Mouse (Mus musculus) liver, embryonic 16.5 days (tissue): ENCODE data around the gene Mthfd2. TPM values are rescaled to one million over a fixed set of nuclear protein-coding genes. Genes with fewer than 3 reads are reported as not detected.

Experiments
- ATAC-seq: fragments of 200-750 bp; cut with Nextera tagmentation; 2 replicates; pipeline ENCODE4 v1.8.0; 2017; ENCODE audit warnings: low read depth, mild to moderate bottlenecking, moderate number of reproducible peaks, moderate library complexity
- H3K27ac ChIP-seq: fragments of 300-500 bp; sonication (generic); 2 replicates; pipeline ENCODE4 v1.5.1; 2014; ENCODE audit warnings: mild to moderate bottlenecking, low read length
- H3K27me3 ChIP-seq: fragments of 300-500 bp; sonication (generic); 2 replicates; pipeline ENCODE4 v1.6.1; 2014; ENCODE audit warnings: low read depth, low read length, mixed read lengths; ENCODE audit not compliant: control insufficient read depth, insufficient read depth
- H3K36me3 ChIP-seq: fragments of 300-500 bp; sonication (generic); 2 replicates; pipeline ENCODE4 v1.6.1; 2014; ENCODE audit warnings: mild to moderate bottlenecking; ENCODE audit not compliant: control insufficient read depth, insufficient read depth
- H3K4me1 ChIP-seq: fragments of 300-500 bp; sonication (generic); 2 replicates; pipeline ENCODE4 v1.6.1; 2014; ENCODE audit warnings: low read depth, low read length, mixed read lengths; ENCODE audit not compliant: control insufficient read depth
- H3K4me2 ChIP-seq: fragments of 300-500 bp; sonication (generic); 2 replicates; pipeline ENCODE4 v1.6.1; 2014; ENCODE audit warnings: low read depth, low read length, mixed read lengths
- H3K4me3 ChIP-seq: fragments of 300-500 bp; sonication (generic); 2 replicates; pipeline ENCODE4 v1.5.1; 2014; ENCODE audit warnings: low read depth, mild to moderate bottlenecking, low read length
- H3K9ac ChIP-seq: fragments of 300-500 bp; sonication (generic); 2 replicates; pipeline ENCODE4 v1.6.1; 2014; ENCODE audit warnings: low read depth, low read length
- H3K9me3 ChIP-seq: fragments of 300-500 bp; sonication (generic); replicated peaks from 2 replicates; pipeline ENCODE4 v1.6.1; 2016; ENCODE audit warnings: low read length; ENCODE audit not compliant: control insufficient read depth
- WGBS: fragments of 180-500 bp; shearing (Covaris S2); extraction: QIAGEN DNeasy Blood & Tissue Kit; methylation state at CpG from one replicate; pipeline ENCODE4 v1.1.7; 2014; ENCODE audit not compliant: insufficient replicate concordance; 5-methylcytosine and 5-hydroxymethylcytosine counted together
- polyA plus RNA-seq: library from polyadenylated mRNA; unstranded; fragments of >200 nt; fragmentation: Nextera tagmentation; extraction: Ambion mirVana; gene quantifications from 2 replicates; pipeline ENCODE4 v1.2.1, GENCODE M21; 2015

The Mthfd2 gene
- 59.6 and 64.3 TPM in 2 replicates for polyA plus RNA-seq

DNA sequence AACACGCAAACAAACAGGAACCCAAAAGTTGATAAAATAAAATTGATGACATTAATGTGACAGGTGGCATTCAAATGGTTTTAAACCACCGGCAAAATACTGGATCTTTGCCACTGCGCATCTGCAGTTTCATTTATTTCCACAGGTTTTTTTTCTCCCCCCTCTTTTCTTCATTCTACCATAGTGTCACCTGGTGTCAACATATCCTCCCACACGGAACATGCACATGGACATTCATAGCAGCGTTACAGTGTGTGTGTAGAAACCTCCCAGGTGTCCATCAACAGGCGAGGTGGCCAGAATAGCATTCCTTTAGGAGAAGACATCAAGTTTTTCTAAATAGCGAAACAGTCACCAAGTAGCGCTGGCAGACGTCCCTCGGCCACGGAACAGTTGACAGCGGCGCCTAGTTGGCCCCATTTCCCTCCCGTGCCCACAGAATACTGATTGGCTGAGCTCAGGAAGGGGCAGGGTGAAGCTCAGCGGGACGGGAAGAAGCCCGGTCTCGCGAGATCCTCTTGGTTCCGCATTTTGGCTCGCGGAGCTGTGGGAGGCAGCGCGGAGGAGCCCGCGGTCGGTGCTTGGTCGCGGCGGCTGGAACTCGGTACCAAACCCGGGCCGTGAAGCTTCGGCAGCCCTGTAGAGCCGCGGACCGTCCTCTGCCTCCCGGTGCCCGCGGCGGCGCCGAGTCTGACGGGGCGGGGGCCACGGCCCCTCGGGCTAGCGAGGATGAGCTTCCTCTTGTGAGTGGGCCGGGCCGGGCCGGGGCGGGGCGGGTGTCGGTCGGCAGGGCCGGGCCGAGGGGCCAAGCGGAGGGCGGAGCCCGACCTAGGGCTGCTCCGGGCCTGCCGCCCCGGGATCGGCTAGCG lies at the start of gene Mthfd2, which contains the start of gene Mob1a:
Gene Mthfd2 (minus strand): TSS at position 384 of the 869 bp plus-strand sequence.
Gene Mob1a (plus strand): TSS at position 492 of the 869 bp plus-strand sequence.
- H3K9me3 ChIP-seq, result no peaks in the 10 kb centered on the region
- WGBS, result under 1% methylated on average over 65 of the region's 65 CpGs

DNA sequence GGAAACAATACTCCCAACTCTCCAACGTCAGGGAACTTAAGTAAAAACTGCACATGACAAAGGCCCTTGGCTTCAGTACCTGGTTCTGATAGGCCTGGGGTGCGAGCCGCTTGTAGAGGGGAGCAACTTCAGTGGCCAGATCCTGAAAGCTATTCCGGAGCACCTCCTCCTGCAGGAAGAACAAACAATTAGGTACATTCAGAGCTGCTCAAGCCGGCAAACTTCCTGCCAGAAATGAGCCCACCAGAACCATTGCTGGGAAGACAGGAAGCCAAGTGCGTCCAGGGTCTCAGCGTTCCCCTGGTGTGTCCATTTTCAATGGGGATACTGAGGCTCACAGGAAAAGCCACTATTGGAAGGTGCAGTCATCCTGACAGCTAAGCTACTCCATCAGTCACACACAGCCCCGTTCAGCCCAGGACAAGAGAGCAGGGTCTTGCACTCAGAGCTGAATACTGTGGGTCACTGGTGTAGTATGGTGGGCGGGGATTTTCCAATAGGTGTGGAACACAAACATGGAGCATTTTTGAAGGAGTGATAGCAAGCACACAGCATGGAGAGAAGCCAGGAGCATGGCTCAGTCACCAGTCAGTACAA lies 48.1 kb upstream of the Mthfd2 start:
- no peak overlapping the region for H3K27ac ChIP-seq
- H3K27me3 ChIP-seq, result no peaks in the 10 kb centered on the region
- H3K4me3 ChIP-seq, result no peak overlapping the region
- H3K4me2 ChIP-seq, result no peak overlapping the region
- no peak overlapping the region for H3K9ac ChIP-seq
- no peak for ATAC-seq
- H3K36me3 ChIP-seq, result peaks cover 64% of the 10 kb centered on the region
- 76% methylated on average over 9 of the region's 9 CpGs for WGBS
- H3K9me3 ChIP-seq, result no peaks in the 10 kb centered on the region
- no peaks in the 10 kb centered on the region for H3K4me1 ChIP-seq

More for the DNA sequence above, at the start of gene Mthfd2, which contains the start of gene Mob1a:
- peaks cover 20% of the 10 kb centered on the region for H3K4me1 ChIP-seq
- peak; percentile 96 for ATAC-seq
- no peaks in the 10 kb centered on the region for H3K27me3 ChIP-seq
- peak within 1 kb of the TSS; percentile 74 for H3K4me3 ChIP-seq
- peak within 1 kb of the TSS; percentile 69 for H3K9ac ChIP-seq
- peaks cover 25% of the 10 kb centered on the region for H3K36me3 ChIP-seq
- peak within 1 kb of the TSS; percentile 96 for H3K27ac ChIP-seq
- H3K4me2 ChIP-seq, result peak within 1 kb of the TSS; percentile 96

DNA sequence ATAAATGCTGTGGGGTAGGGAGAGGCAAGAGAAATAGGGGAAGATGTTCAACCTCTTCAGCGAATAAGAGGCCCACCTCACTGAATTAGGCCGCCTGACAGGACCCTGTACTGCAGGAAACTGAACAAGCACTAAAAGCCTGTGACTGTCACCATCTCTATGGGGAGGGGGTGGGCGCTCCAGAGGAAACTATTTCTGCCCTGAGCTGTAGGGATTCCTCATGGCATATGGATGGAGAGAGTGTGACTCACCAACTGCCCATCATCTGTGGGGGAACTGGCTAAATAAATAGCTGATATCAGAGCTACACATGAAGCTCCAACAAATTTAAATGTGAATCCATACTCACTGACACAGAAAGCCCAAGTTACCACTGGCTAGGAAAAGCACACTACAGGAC lies 45.6 kb upstream of the Mthfd2 start:
- Histone ChIP-seq H3K27me3 (no peaks in the 10 kb centered on the region), H3K9me3 (no peaks in the 10 kb centered on the region), H3K9ac (no peak overlapping the region), H3K4me2 (no peak overlapping the region), H3K27ac (no peak overlapping the region), H3K36me3 (peaks cover 58% of the 10 kb centered on the region), H3K4me1 (no peaks in the 10 kb centered on the region), H3K4me3 (no peak overlapping the region)
- no peak for ATAC-seq
- WGBS, result 72% methylated on average over 3 of the region's 3 CpGs

DNA sequence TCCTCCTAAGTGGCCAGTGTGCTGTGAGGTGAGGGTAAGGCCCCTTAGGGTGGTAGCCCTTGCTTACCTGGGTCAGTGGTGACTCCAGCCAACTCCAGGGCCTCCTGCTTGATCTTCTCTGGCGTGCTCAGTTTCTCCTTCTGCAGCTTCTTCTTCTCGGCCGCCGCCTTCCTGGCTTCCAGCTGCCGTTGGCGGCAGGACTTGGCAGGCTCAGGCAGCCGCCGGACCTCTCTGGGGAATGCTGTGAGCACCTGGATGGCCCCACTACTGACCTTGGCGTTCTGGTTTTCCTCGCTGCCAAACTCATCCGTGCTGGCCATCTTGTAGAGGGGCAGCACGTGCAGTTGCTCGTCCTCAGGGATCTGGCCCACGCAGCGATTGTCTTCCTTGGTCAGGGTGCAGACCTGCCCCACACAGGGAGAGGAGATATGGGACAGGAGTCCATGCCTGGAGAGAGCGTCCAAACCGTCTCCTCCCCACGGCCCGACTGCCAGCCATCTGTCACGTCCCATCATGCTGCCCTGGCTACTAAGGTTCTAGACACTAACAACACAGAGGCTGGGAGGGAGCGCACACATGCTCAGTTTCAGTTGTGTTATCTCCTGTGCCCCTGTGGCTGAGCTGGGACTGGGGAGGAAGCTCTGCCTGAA lies 44.7 kb upstream of the Mthfd2 start:
- 85% methylated on average over 21 of the region's 21 CpGs for WGBS
- Histone ChIP-seq H3K4me3 (no peak overlapping the region), H3K4me2 (no peak overlapping the region), H3K9ac (no peak overlapping the region), H3K36me3 (peaks cover 53% of the 10 kb centered on the region), H3K9me3 (no peaks in the 10 kb centered on the region), H3K27me3 (no peaks in the 10 kb centered on the region), H3K27ac (no peak overlapping the region), H3K4me1 (no peaks in the 10 kb centered on the region)
- ATAC-seq, result no peak

DNA sequence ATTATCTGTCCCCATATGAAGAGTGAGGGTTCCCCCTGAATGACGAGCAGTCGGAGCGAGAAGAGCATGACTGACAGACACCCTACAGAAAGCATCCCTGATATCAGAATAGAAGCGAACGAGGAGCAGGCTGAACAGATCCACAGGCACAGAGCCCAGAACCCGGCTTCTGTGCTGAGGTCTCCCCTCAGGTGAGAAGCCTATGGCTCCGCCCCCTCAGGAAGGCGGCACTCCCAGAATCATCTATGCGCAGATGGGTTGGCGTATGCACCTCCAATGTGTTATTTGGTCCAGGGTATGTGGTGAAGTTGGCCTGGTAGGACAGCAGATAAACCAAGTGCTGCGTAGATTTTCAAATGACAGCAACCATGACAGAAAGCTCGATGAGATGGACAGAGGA lies 37.4 kb upstream of the Mthfd2 start:
- Histone ChIP-seq H3K4me2 (no peak overlapping the region), H3K27me3 (no peaks in the 10 kb centered on the region), H3K4me1 (no peaks in the 10 kb centered on the region; the same call in none of the 2 replicates), H3K36me3 (peaks cover 25% of the 10 kb centered on the region), H3K9ac (no peak overlapping the region), H3K4me3 (no peak overlapping the region), H3K9me3 (no peaks in the 10 kb centered on the region), H3K27ac (no peak overlapping the region)
- no peak for ATAC-seq
- 83% methylated on average over 12 of the region's 12 CpGs for whole genome bisulfite sequencing

DNA sequence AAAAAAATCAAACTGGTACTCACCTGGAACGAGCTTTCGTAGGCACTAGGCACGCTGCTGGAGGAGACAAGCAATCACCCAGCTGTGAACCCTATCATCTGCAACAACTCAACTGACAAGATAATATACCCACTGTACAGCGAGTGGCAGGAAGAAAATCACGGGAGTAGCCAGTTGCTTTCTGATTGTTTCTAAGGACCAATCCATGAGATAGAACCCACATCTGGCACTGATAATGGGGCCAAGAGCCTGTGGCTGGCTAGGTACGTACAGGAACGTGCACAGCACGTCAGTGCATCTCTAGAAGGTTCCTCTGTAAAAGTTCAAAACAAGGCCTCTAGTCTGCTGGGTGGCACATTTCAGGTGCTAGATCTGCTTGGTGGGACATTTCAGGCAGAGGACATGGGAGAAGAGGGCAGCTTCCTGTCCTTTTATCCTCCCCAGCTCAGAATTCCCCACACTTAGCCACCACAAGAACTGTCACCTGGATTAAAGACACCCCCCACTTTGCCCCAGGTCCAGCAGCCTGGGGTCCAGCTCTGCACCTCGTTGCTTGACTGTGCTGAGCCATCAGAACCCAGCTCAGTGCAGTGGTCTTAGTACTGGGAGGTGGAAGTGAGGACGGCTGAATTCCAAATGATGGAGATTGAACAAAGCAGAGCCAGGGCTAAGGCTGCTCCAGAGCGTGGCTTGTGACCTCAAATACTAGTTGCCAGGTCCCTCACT lies 36.0 kb upstream of the Mthfd2 start:
- 34% methylated on average over 11 of the region's 11 CpGs for WGBS
- peaks cover 32% of the 10 kb centered on the region for H3K36me3 ChIP-seq
- H3K4me1 ChIP-seq, result peaks cover 2% of the 10 kb centered on the region
- H3K9me3 ChIP-seq, result no peaks in the 10 kb centered on the region
- H3K9ac ChIP-seq, result no peak overlapping the region
- peak; percentile 37 for ATAC-seq
- H3K27ac ChIP-seq, result no peak overlapping the region
- no peak overlapping the region for H3K4me2 ChIP-seq
- no peaks in the 10 kb centered on the region for H3K27me3 ChIP-seq
- no peak overlapping the region for H3K4me3 ChIP-seq

DNA sequence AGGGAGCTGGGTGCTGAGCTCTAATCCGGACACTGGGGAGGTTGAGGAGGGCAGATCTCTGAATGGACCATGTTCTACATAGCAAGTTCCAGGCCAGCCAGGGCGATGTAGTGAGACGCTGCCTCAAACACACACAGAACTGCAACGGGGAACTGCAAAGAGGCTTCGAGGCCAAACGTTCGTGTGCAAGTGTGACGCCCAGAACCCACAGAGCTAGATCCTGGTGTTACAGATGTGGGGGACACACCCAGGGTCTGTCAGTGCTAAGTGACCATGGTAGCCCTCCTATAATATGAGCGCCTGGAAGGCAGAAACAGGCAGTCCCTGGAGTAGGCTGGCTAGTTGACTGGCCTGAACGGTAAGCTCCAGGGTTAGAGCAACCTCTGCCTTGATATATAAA lies 31.7 kb upstream of the Mthfd2 start:
- H3K4me2 ChIP-seq, result no peak overlapping the region
- no peaks in the 10 kb centered on the region for H3K27me3 ChIP-seq
- ATAC-seq, result no peak
- H3K9me3 ChIP-seq, result no peaks in the 10 kb centered on the region
- H3K4me3 ChIP-seq, result no peak overlapping the region
- 85% methylated on average over 10 of the region's 10 CpGs for WGBS
- H3K27ac ChIP-seq, result no peak overlapping the region
- peaks cover 32% of the 10 kb centered on the region for H3K4me1 ChIP-seq
- H3K36me3 ChIP-seq, result peaks cover 54% of the 10 kb centered on the region
- H3K9ac ChIP-seq, result no peak overlapping the region

DNA sequence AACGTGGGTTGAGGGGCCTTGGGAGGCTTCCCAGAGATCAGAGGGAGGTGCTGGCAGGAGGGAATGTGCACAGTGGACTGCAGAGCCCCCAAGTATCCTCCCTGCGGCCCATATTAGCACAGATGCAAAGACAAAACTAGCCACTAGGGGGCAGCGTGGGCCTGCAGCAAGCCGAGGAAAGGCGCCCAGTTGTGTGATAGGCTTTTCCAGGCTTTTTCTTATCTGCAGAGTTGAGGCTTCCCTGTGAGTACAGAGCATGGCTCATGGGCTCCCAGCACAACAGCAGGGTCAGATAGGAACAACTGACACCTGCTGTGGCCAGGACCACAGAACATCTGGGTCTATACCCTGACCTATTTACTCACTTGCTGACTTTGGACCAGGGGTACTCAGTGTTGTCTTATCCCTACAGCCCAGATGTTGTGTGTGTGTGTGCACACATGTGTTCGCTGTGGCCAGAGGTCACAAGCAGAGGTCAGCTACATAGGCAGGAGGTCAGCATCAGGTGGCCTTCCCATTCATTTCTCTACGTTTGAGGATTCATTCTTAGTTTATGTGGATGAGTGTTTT lies 30.9 kb upstream of the Mthfd2 start:
- peak; percentile 16 for ATAC-seq
- Histone ChIP-seq H3K27me3 (no peaks in the 10 kb centered on the region), H3K36me3 (peaks cover 54% of the 10 kb centered on the region), H3K4me1 (peaks cover 35% of the 10 kb centered on the region), H3K9me3 (no peaks in the 10 kb centered on the region), H3K4me3 (no peak overlapping the region), H3K9ac (no peak overlapping the region), H3K27ac (no peak overlapping the region), H3K4me2 (no peak overlapping the region)
- WGBS, result 23% methylated on average over 7 of the region's 7 CpGs
